Mouse (Mus musculus) lung, postnatal 0 days (tissue): ENCODE data around the gene Slc7a6.

Source experiments
- CTCF ChIP-seq: IDR thresholded peaks from 2 replicates; pipeline ENCODE4 v1.5.1; 2016; ENCODE audit warnings: antibody characterized with exemption, mild to moderate bottlenecking
- EP300 ChIP-seq: IDR thresholded peaks from 2 replicates; pipeline ENCODE4 v1.6.1; 2016; ENCODE audit warnings: antibody characterized with exemption, mild to moderate bottlenecking, control low read depth

- TF ChIP-seq CTCF (no peak), EP300 (no peak)
Measured at GRCm38 (mm10) chr8:106152876-106153275, 15.8 kb upstream of the Slc7a6 start.
